In the genomic region with DNA sequence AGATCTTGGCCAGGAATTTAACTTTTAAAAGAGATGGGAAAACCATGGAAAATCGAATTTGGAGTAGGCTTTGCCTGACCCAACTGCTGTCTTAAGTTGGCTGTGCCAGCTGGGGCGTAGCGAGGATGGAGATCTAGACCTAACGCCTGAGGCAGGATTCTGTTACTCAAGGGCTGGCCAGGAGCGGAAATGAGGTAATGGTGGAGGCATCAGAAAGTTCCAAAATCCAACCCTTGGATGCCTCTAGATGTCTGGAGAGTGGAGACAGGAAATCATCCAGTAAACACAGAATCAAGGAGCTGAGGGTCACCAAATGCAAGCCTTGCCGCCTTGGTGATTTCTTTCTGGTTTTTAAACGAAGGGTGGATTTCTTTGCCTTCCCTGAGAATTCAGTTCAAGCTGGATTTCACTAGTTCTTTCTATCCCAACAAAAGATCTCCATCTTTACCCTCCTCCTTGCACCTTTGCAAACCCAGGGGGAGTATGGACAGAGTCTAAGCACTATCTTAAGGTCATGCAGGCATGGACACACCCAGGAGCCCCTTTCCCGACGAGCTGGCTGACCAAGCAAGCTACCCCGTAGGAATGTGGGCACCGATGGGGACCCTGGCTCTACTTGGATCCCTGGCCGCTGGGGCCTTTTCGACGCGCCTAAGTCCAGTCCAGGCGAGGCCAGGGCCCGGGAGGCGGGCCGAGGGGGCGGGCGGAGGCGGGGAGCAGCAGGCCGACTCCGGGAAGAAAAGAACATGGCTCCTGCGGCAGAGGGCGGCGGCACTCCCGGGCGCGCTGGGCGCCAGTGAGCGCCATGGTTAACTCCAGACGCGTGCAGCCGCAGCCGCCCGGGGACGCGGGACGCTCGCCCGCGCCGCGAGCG, we compare ENCODE assay signal across 8 mouse cellular contexts. TPM values are rescaled to one million over a fixed set of nuclear protein-coding genes. Genes with fewer than 3 reads are reported as not detected.
DNase-seq lines count a peak whose midpoint lies in the region; ATAC-seq and TF ChIP-seq lines count a peak whose summit lies in the region.

A gene (plus strand): TSS at position 619 of the 874 bp plus-strand sequence.

- peak within 1 kb of the TSS; percentile 96 for H3K9ac ChIP-seq in embryonic facial prominence, embryonic 14.5 days (ENCODE audit: low read depth, low read length)
- peak within 1 kb of the TSS; percentile 87 for H3K9ac ChIP-seq in midbrain, embryonic 15.5 days

- peak within 1 kb of the TSS; percentile 87 for H3K4me3 ChIP-seq in embryonic facial prominence, embryonic 14.5 days (ENCODE audit: low read depth, low read length)
- peak within 1 kb of the TSS; percentile 83 for H3K4me3 ChIP-seq in midbrain, embryonic 15.5 days
- peak within 1 kb of the TSS; percentile 93 for H3K4me3 ChIP-seq in testis, adult 2 months (ENCODE audit: control insufficient read depth, low read depth, low read length)

- H3K4me1 ChIP-seq in embryonic facial prominence, embryonic 14.5 days (ENCODE audit: control insufficient read depth, insufficient read depth, low read length) = peaks cover 3% of the 10 kb centered on the region; the same call in 1 of the 2 replicates
- H3K4me1 ChIP-seq in midbrain, embryonic 15.5 days = peaks cover 32% of the 10 kb centered on the region
- peaks cover 13% of the 10 kb centered on the region for H3K4me1 ChIP-seq in testis, adult 2 months (ENCODE audit: control insufficient read depth, insufficient read depth, low read length)

- peak within 1 kb of the TSS; percentile 79 for H3K4me2 ChIP-seq in embryonic facial prominence, embryonic 14.5 days (ENCODE audit: low read depth, low read length)
- peak within 1 kb of the TSS; percentile 66 for H3K4me2 ChIP-seq in midbrain, embryonic 15.5 days

- DNase-seq in 3134 (ENCODE audit: extremely low read depth, insufficient read length, low spot score) (peak; percentile 90), liver (peak; percentile 68)
- DNase-seq in adrenal gland, postnatal 36 days = peak; percentile 90 to 94
- DNase-seq in embryonic facial prominence, embryonic 14.5 days (ENCODE audit: low spot score) = peak; percentile 83
- DNase-seq in heart, adult 9 months (ENCODE audit: low spot score in 2 of 2) = peak; percentile 73 to 81
- peak; percentile 87 for DNase-seq in kidney, adult 9 months

- H3K9me3 ChIP-seq in embryonic facial prominence, embryonic 14.5 days (ENCODE audit: control insufficient read depth, low read length) = no peaks in the 10 kb centered on the region
- no peaks in the 10 kb centered on the region for H3K9me3 ChIP-seq in midbrain, embryonic 15.5 days

- WGBS in embryonic facial prominence, embryonic 14.5 days = 17% methylated on average over 24 of the region's 46 CpGs
- WGBS in midbrain, embryonic 15.5 days = 11% methylated on average over 46 of the region's 46 CpGs

- peaks cover 8% of the 10 kb centered on the region for H3K36me3 ChIP-seq in embryonic facial prominence, embryonic 14.5 days (ENCODE audit: control insufficient read depth, insufficient read depth, low read length)
- 0 out of 2 replicates have a peak, but pooled peaks cover 4% of the 10 kb centered on the region for H3K36me3 ChIP-seq in midbrain, embryonic 15.5 days (replicated peaks)
- H3K36me3 ChIP-seq in testis, adult 2 months (ENCODE audit: control insufficient read depth, insufficient read depth, low read length) = no peaks in the 10 kb centered on the region

- H3K27ac ChIP-seq in embryonic facial prominence, embryonic 14.5 days (replicated peaks; ENCODE audit: low read depth, low read length) = peak within 1 kb of the TSS; percentile 94
- peak within 1 kb of the TSS; percentile 90 for H3K27ac ChIP-seq in midbrain, embryonic 15.5 days
- peak within 1 kb of the TSS; percentile 70 for H3K27ac ChIP-seq in testis, adult 2 months (ENCODE audit: control insufficient read depth, insufficient read depth, low read depth, low read length)

- TF ChIP-seq POLR2A in testis, adult 2 months (IDR thresholded peaks at IDR 0.05; ENCODE audit: control insufficient read depth, low read depth, low read length) = no peak

- H3K27me3 ChIP-seq in embryonic facial prominence, embryonic 14.5 days (replicated peaks; ENCODE audit: control insufficient read depth, insufficient read depth, low read length) = no peaks in the 10 kb centered on the region
- H3K27me3 ChIP-seq in midbrain, embryonic 15.5 days (replicated peaks) = no peaks in the 10 kb centered on the region
- H3K27me3 ChIP-seq in testis, adult 2 months (ENCODE audit: control insufficient read depth, insufficient read depth, low read length) = no peaks in the 10 kb centered on the region

- TF ChIP-seq CTCF in testis, adult 2 months (IDR thresholded peaks at IDR 0.05; ENCODE audit: control insufficient read depth, insufficient read depth, insufficient replicate concordance, low read depth, low read length) = no peak

- ATAC-seq in embryonic facial prominence, embryonic 14.5 days (ENCODE audit: low read depth) = peak; percentile 93
- ATAC-seq in midbrain, embryonic 15.5 days (replicated peaks) = peak; percentile 85

RNA-seq across cellular contexts. Expression of the gene that starts here (rescaled TPM):
- 10 to 100 TPM; 43.4 to 44.1 TPM for total RNA-seq in adrenal gland, postnatal 36 days (2021)
- 25.9 and 27.6 TPM in 2 replicates for polyA plus RNA-seq in embryonic facial prominence, embryonic 14.5 days (2014; fragmentation: Nextera tagmentation; extraction: Ambion mirVana)
- 9.2 TPM in 2 replicates for polyA plus RNA-seq in midbrain, embryonic 15.5 days (2015; fragmentation: Nextera tagmentation; extraction: Ambion mirVana)
- 6.8 and 8.6 TPM in 2 replicates for polyA plus RNA-seq in testis, adult 2 months (2012; rRNA removed)

Comparison
In these comparisons a context has a peak if more than half of its experiments do, and no peak if none do; other contexts are left out.
1. Peak in every context shown above with its lines: DNase-seq, ATAC-seq, H3K4me3 ChIP-seq and H3K27ac ChIP-seq.